Mouse (Mus musculus): ENCODE data around the gene Klhl30. TPM values are rescaled to one million over a fixed set of nuclear protein-coding genes. Genes with fewer than 3 reads are reported as not detected.

Gene Klhl30
- polyA plus RNA-seq, 1 experiment from 2014 or later: 4.4 TPM

DNA sequence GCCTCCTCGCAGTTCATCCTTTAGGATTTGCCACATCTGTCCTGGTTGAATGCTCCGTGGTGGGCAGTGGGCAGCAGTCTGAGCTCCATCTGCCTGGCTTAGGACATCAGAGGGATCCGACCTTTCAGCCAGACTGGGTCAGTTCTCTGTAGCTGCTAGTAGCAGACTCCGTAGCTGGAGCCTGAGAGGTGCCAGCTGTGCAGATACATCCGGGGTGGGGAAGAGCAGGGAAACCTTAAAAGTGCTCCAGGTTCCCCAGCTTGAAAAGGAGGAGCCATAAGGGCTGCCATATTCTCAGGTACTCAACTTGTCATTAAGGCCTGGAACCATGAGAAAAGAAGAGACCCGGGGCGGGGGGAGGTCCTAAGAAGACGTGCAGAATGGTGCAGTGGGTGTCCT is 15.0 kb downstream of the Klhl30 start:
- H3K4me1 ChIP-seq: peaks cover 15% of the 10 kb centered on the region
- ATAC-seq (ENCODE audit: insufficient number of reproducible peaks, low FRiP score, low TSS enrichment, low read depth): no peak
- peaks cover 12% of the 10 kb centered on the region; the same call in 1 of the 2 replicates for H3K36me3 ChIP-seq
- no peak overlapping the region for H3K27ac ChIP-seq (replicated peaks)
- no peak overlapping the region for H3K9ac ChIP-seq
- 29% methylated on average over 8 of the region's 8 CpGs for WGBS
- no peaks in the 10 kb centered on the region for H3K27me3 ChIP-seq
- no peaks in the 10 kb centered on the region for H3K9me3 ChIP-seq (replicated peaks)
- peak overlapping the region; percentile 98 for H3K4me2 ChIP-seq (replicated peaks)
- peak overlapping the region; percentile 50 for H3K4me3 ChIP-seq (replicated peaks)

DNA sequence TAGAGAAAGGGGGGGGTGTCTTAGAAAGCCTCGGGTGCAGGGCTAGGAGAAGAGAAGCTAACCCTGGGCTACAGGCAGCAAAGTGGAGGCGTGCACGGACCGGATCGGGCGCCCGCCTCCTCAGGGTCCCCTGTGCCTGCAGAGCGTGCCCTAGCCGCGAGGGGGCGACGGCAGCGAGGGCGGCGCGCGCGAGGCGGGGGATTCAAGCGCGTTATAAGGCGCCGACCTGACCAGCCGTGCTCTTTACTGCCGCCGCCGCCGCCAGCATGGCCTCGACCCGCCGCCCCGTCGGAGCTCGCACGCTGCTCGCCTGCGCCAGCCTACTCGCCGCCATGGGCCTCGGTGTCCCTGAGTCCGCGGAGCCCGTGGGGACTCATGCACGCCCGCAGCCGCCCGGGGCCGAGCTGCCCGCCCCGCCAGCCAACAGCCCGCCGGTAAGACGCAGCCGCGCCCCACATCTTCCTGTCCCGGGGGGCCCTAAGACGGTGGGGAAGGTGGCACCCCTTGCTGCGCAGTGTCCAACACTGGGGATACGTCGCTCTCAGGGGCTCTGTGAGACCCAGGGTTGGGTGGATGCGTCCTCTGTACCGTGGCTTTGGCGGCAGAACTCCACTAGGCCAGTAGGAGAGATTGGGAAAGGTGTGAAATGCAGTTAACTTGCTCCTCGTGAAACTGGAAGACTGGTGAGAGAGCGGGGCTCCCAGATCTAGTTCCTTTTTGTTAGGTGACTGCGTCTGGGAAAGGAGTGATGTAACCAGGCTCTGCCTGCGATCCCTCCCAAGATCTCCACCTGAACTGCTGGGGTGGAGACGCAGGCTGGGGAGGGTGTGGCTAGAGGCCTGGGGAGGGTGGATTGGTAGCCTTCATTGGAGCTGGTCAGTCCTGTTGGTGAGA is 15.6 kb downstream of the Klhl30 start, which contains the start of gene Erfe:
Gene Erfe, plus strand, starts transcription at position 216 of the 894 bp plus-strand sequence.
- H3K27ac ChIP-seq (replicated peaks): 0 out of 2 replicates have a peak within 1 kb of the TSS, but pooled peaks have one; percentile 39
- peaks cover 15% of the 10 kb centered on the region for H3K4me1 ChIP-seq
- peak within 1 kb of the TSS; percentile 37 for H3K9ac ChIP-seq
- peak within 1 kb of the TSS; percentile 98 for H3K4me2 ChIP-seq (replicated peaks)
- H3K36me3 ChIP-seq: peaks cover 18% of the 10 kb centered on the region
- ATAC-seq (ENCODE audit: insufficient number of reproducible peaks, low FRiP score, low TSS enrichment, low read depth): peak; percentile 21; the same call in 1 of the 2 replicates
- H3K9me3 ChIP-seq (replicated peaks): no peaks in the 10 kb centered on the region
- H3K27me3 ChIP-seq: no peaks in the 10 kb centered on the region
- peak within 1 kb of the TSS; percentile 50 for H3K4me3 ChIP-seq (replicated peaks)
- WGBS: under 1% methylated on average over 68 of the region's 68 CpGs

DNA sequence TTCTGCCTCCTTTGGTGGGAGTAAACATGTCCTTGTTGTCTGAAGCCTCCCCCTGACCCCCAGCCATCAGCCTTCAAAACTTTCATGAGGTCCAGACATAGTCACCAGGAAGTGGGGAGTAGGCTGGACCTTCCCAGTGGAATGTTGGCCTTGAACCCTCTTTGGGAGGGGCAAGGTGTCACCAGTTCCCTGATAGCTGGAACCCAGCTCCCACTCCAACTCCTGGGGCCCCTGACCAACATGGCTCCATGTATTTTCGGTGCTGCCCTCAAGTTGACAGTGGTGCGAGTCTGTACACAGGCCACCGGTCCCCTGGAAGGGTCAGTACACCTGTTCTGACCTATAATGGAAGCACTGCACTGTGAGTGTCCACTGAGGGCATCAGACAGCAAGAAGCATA is 16.5 kb downstream of the Klhl30 start:
- Histone ChIP-seq H3K27me3 (no peaks in the 10 kb centered on the region), H3K9ac (no peak overlapping the region), H3K4me2 (replicated peaks) (no peak overlapping the region), H3K36me3 (peaks cover 27% of the 10 kb centered on the region), H3K9me3 (replicated peaks) (no peaks in the 10 kb centered on the region), H3K4me3 (replicated peaks) (no peak overlapping the region), H3K27ac (replicated peaks) (no peak overlapping the region), H3K4me1 (peaks cover 15% of the 10 kb centered on the region)
- 93% methylated on average over 3 of the region's 3 CpGs for WGBS
- ATAC-seq (ENCODE audit: insufficient number of reproducible peaks, low FRiP score, low TSS enrichment, low read depth): no peak

DNA sequence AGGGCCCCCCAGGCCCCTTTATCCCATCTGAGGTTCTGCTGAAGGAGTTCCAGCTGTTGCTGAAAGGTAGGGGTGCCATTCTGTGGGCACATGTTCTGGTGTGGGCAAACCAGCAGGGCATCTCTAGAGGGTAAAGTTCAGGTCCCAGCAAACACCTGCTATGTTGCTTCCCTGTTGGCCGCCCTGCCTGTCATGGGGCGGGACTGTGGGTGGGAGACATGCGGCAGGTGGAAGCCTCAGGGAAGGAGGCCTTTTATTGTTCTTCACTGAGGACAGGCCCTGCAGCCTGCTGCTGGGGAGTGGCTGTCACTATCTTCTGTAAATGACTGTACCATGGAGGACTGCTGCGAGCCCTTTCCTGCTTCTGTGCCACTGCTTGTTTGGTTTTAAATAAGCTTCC is 18.6 kb downstream of the Klhl30 start:
- Histone ChIP-seq H3K4me1 (peaks cover 15% of the 10 kb centered on the region), H3K27me3 (no peaks in the 10 kb centered on the region), H3K36me3 (peaks cover 48% of the 10 kb centered on the region), H3K27ac (replicated peaks) (no peak overlapping the region), H3K9me3 (replicated peaks) (no peaks in the 10 kb centered on the region), H3K4me2 (replicated peaks) (no peak overlapping the region), H3K4me3 (replicated peaks) (no peak overlapping the region), H3K9ac (no peak overlapping the region)
- WGBS: 61% methylated on average over 4 of the region's 4 CpGs
- no peak for ATAC-seq (ENCODE audit: insufficient number of reproducible peaks, low FRiP score, low TSS enrichment, low read depth)

DNA sequence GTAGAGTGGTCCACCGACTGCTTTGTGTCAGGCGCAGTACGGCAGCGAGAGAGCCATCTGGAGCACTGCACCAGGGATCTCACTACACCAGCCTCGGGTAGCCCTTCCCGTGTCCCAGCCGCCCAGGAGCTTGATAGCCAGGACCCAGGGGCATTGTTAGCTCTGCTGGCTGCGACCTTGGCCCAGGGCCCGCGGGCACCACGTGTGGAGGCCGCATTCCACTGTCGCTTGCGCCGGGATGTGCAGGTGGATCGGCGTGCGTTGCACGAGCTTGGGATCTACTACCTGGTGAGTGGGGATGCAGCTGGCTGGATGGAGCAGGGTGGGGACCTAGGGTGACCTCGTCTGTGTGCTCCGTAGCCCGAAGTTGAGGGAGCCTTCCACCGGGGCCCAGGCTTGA is 19.2 kb downstream of the Klhl30 start:
- no peak overlapping the region for H3K4me3 ChIP-seq (replicated peaks)
- no peak overlapping the region for H3K27ac ChIP-seq (replicated peaks)
- ATAC-seq (ENCODE audit: insufficient number of reproducible peaks, low FRiP score, low TSS enrichment, low read depth): no peak
- 83% methylated on average over 23 of the region's 23 CpGs for WGBS
- no peak overlapping the region for H3K4me2 ChIP-seq (replicated peaks)
- no peaks in the 10 kb centered on the region for H3K9me3 ChIP-seq (replicated peaks)
- H3K36me3 ChIP-seq: peaks cover 54% of the 10 kb centered on the region
- no peaks in the 10 kb centered on the region for H3K27me3 ChIP-seq
- no peak overlapping the region for H3K9ac ChIP-seq
- peaks cover 15% of the 10 kb centered on the region for H3K4me1 ChIP-seq

DNA sequence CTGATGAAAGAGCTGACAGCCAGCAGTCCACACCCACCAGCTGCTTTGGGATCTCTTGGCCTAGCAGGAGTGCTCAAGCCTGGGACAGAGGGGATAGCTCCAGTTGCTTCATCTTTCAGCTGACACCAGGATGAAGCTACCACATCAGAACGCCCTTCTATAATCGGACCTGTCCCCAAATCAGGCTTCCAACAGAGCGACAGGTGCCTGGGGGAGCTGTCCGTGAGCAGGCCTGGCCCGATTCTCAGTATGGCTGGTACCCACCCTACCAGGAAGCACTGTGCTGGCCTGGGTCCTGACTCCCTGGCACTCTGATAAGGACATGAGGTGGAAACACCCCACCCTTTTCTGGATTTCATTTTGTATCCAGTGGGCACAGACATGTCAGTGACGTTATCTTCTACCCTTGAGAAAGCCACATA is 22.6 kb downstream of the Klhl30 start:
- peaks cover 88% of the 10 kb centered on the region for H3K36me3 ChIP-seq
- no peak overlapping the region for H3K9ac ChIP-seq
- no peaks in the 10 kb centered on the region for H3K4me1 ChIP-seq
- H3K27ac ChIP-seq (replicated peaks): no peak overlapping the region
- no peaks in the 10 kb centered on the region for H3K27me3 ChIP-seq
- no peak overlapping the region for H3K4me3 ChIP-seq (replicated peaks)
- no peak for ATAC-seq (ENCODE audit: insufficient number of reproducible peaks, low FRiP score, low TSS enrichment, low read depth)
- WGBS: 84% methylated on average over 6 of the region's 6 CpGs
- H3K4me2 ChIP-seq (replicated peaks): no peak overlapping the region
- no peaks in the 10 kb centered on the region for H3K9me3 ChIP-seq (replicated peaks)

DNA sequence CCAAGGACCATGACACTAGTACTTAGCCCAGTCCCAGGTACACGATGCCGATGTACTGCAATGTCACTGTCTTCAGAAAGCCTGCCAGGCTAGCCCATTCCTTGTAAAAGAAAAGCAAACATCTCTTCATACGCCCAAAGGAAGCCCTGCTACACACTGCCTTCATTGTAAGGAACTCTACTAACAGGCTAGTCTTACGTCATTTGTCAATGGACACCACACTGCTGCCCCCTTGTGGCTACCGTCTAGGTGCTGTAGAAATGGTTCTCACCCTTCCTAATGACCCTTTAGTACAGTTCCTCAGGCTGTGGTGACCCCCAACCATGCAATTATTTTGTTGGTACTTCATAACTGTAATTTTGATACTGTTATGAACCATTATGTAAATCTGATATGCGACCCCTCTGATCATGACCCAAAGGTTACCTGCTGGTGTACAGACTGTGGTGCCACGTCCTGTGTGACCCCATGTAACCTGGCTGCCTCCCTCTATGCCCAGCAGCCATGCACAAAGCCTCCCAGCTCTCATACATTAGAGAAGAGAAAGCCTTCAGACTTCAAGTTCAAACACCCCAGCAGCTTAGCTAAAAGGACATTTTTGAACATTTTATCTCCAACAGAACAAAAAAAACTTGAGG is 29.8 kb downstream of the Klhl30 start:
- no peaks in the 10 kb centered on the region for H3K4me1 ChIP-seq
- no peak overlapping the region for H3K27ac ChIP-seq (replicated peaks)
- peaks cover 95% of the 10 kb centered on the region for H3K36me3 ChIP-seq
- no peak overlapping the region for H3K4me3 ChIP-seq (replicated peaks)
- H3K4me2 ChIP-seq (replicated peaks): no peak overlapping the region
- H3K9ac ChIP-seq: no peak overlapping the region
- no peaks in the 10 kb centered on the region for H3K9me3 ChIP-seq (replicated peaks)
- WGBS: 63% methylated on average over 7 of the region's 7 CpGs
- H3K27me3 ChIP-seq: no peaks in the 10 kb centered on the region
- no peak for ATAC-seq (ENCODE audit: insufficient number of reproducible peaks, low FRiP score, low TSS enrichment, low read depth)

DNA sequence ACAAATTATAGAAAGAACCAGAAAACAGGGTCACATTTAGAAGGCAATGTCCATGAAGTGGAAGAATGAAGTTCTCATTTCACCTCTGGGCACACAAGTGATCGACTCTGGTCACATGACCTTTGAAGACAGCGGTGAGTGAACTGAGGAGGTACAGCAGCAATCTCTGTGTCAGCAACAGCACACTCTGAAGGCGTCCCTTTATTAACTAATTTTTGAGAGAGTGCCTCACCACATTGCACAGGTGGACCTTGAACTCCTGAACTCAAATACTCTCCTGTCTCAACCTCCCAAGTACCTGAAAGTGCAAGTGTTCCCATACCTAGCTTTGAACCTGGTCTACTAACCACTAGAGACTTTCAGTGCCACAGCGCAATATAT is 30.3 kb downstream of the Klhl30 start:
- H3K27ac ChIP-seq (replicated peaks): no peak overlapping the region
- H3K4me2 ChIP-seq (replicated peaks): no peak overlapping the region
- H3K9ac ChIP-seq: no peak overlapping the region
- H3K4me1 ChIP-seq: no peaks in the 10 kb centered on the region
- H3K9me3 ChIP-seq (replicated peaks): no peaks in the 10 kb centered on the region
- peaks cover 93% of the 10 kb centered on the region for H3K36me3 ChIP-seq
- WGBS: 87% methylated on average over 4 of the region's 4 CpGs
- no peak for ATAC-seq (ENCODE audit: insufficient number of reproducible peaks, low FRiP score, low TSS enrichment, low read depth)
- H3K4me3 ChIP-seq (replicated peaks): no peak overlapping the region
- H3K27me3 ChIP-seq: no peaks in the 10 kb centered on the region

DNA sequence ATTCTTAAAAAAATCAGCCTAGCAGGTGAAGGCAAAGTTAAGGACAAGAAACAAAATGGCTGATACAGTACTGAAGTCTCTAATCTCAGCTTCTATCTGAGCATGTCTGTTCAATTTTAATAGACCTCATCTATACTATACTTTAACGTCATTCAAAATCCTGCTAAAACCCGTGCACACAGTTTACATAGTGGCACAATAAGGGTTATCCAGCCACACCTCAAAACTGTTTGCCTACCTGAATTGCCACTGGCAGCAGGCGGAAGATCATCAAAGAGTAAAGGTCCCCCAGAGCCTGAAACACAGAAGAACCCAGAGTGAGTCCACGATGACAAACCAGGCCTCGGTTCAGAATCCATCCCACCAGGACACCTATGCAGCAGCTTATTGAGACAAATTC is 39.6 kb downstream of the Klhl30 start:
- Histone ChIP-seq H3K4me3 (replicated peaks) (no peak overlapping the region), H3K4me1 (peaks cover 5% of the 10 kb centered on the region; the same call in 1 of the 2 replicates), H3K4me2 (replicated peaks) (no peak overlapping the region), H3K36me3 (peaks cover 74% of the 10 kb centered on the region), H3K27ac (replicated peaks) (no peak overlapping the region), H3K9me3 (replicated peaks) (no peaks in the 10 kb centered on the region), H3K27me3 (no peaks in the 10 kb centered on the region), H3K9ac (no peak overlapping the region)
- no peak for ATAC-seq (ENCODE audit: insufficient number of reproducible peaks, low FRiP score, low TSS enrichment, low read depth)
- WGBS: 90% methylated on average over 5 of the region's 5 CpGs

- Histone ChIP-seq H3K4me1 (peaks cover 22% of the 10 kb centered on the region), H3K4me3 (replicated peaks) (peak overlapping the region; percentile 89), H3K4me2 (replicated peaks) (peak overlapping the region; percentile 59), H3K9me3 (replicated peaks) (no peaks in the 10 kb centered on the region), H3K9ac (peak overlapping the region; percentile 90), H3K27ac (replicated peaks) (peak overlapping the region; percentile 87), H3K36me3 (peaks cover 10% of the 10 kb centered on the region), H3K27me3 (no peaks in the 10 kb centered on the region)
- 0% methylated on average over 12 of the region's 12 CpGs for WGBS
- ATAC-seq (ENCODE audit: insufficient number of reproducible peaks, low FRiP score, low TSS enrichment, low read depth): no peak
Measured at GRCm38 (mm10) chr1:91397927-91398259, 47.1 kb downstream of the Klhl30 start.

DNA sequence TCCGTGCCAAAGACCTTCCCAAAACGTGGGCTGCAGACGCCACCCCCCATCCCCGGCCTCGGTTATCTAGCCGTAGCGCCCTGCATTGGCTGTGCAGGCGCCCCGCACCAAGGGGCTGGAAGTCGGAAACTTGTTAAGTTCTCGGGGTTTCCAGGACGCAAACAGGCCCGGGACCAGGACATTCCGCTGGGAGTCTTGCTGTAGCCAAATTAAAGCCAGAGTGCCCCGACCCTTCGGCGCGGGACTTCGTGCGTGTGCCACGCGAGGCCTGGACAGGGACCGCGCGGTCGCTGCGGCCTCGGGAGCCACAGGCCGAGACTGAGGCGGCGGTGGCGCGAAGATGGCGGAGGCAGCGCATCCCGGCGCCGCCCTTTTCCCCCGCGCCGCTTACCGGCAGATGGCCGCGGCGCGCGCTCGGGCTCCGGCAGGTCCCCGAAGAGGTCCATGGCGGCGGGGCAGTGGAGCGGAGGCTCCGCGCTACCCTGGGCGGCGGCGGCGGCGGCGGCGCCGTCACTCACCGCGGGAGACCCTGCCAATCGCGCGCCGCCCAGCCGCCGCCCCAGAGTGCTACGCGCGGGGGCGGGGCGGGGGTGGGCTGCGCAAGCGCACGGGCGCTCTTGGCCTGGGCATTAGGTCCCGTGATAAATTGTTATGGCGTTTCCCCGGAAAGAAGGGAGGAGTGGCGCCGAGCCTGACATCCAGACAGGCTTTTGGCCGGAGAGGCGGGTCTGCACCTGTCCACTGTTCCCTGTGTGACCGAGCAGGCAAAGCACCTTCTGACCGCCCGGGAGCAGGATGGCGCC is 47.6 kb downstream of the Klhl30 start, which contains the start of gene Ilkap:
Gene Ilkap, minus strand, starts transcription at position 556 of the 803 bp plus-strand sequence.
- peak within 1 kb of the TSS; percentile 90 for H3K9ac ChIP-seq
- peak within 1 kb of the TSS; percentile 59 for H3K4me2 ChIP-seq (replicated peaks)
- ATAC-seq (ENCODE audit: insufficient number of reproducible peaks, low FRiP score, low TSS enrichment, low read depth): peak; percentile 95

More for the DNA sequence above, 47.6 kb downstream of the Klhl30 start, which contains the start of gene Ilkap:
- Histone ChIP-seq H3K9me3 (replicated peaks) (no peaks in the 10 kb centered on the region), H3K36me3 (peaks cover 6% of the 10 kb centered on the region; the same call in 1 of the 2 replicates), H3K4me3 (replicated peaks) (peak within 1 kb of the TSS; percentile 89), H3K27ac (replicated peaks) (peak within 1 kb of the TSS; percentile 87), H3K27me3 (no peaks in the 10 kb centered on the region), H3K4me1 (peaks cover 22% of the 10 kb centered on the region)
- under 1% methylated on average over 84 of the region's 91 CpGs for WGBS
